Mouse (Mus musculus) brain, adult 2 months (tissue): ENCODE results near the gene Spint4.
"Not testable (repeated sequence)": the region's sequence is repeated elsewhere in the genome, so short reads cannot be mapped to it uniquely, and the experiment has no call there.

Experiments
- DNase-seq: peaks from one replicate; pipeline ENCODE4 v3.0.0; 2011; ENCODE audit warnings: low read depth, low spot score

Spint4 gene

GRCm38 (mm10) chr2:164698201-164698600 lies at the start of gene Spint4:
Spint4 (plus strand) TSS chr2:164698501.
- no peak for DNase-seq

- no peak for DNase-seq
These were observed 42.4 kb upstream of the Spint4 start, which contains the start of gene Wfdc10 for GRCm38 (mm10) chr2:164655858-164656257. Wfdc10 (plus strand) TSS chr2:164656046.

- no peak for DNase-seq
These were observed 41.8 kb upstream of the Spint4 start, which contains the start of gene Wfdc9 for GRCm38 (mm10) chr2:164656483-164656882. Wfdc9 (minus strand) TSS chr2:164656583.

- DNase-seq = no peak
These were observed 33.5 kb upstream of the Spint4 start for GRCm38 (mm10) chr2:164664851-164665250.

- DNase-seq = no peak
These were observed 28.0 kb upstream of the Spint4 start for GRCm38 (mm10) chr2:164670261-164670660.

- DNase-seq = no peak
These were observed 27.4 kb upstream of the Spint4 start for GRCm38 (mm10) chr2:164670938-164671337.

- DNase-seq = peak; percentile 33
These were observed 24.3 kb upstream of the Spint4 start, which contains the start of gene Wfdc11 for GRCm38 (mm10) chr2:164673987-164674386. Wfdc11 (minus strand) TSS chr2:164674087.

- no peak for DNase-seq
These were observed 22.2 kb upstream of the Spint4 start for GRCm38 (mm10) chr2:164676103-164676502.

- no peak for DNase-seq
These were observed 21.2 kb upstream of the Spint4 start for GRCm38 (mm10) chr2:164676916-164677685.

- DNase-seq = peak; percentile 72
These were observed 19.3 kb upstream of the Spint4 start for GRCm38 (mm10) chr2:164678848-164679625.

- no peak for DNase-seq
These were observed 18.4 kb upstream of the Spint4 start for GRCm38 (mm10) chr2:164679906-164680305.

- DNase-seq = no peak
These were observed 13.5 kb upstream of the Spint4 start, which contains the start of gene Wfdc13 for GRCm38 (mm10) chr2:164684807-164685206. Wfdc13 (plus strand) TSS chr2:164685107.

GRCm38 (mm10) chr2:164700959-164701358 lies 2.7 kb downstream of the Spint4 start:
- no peak for DNase-seq

- peak; percentile 29 for DNase-seq
These were observed 3.5 kb downstream of the Spint4 start for GRCm38 (mm10) chr2:164701761-164702160.

GRCm38 (mm10) chr2:164704235-164704634 lies 5.9 kb downstream of the Spint4 start:
- DNase-seq = no peak

- DNase-seq = no peak
These were observed 7.0 kb downstream of the Spint4 start for GRCm38 (mm10) chr2:164705328-164705727.

- no peak for DNase-seq
These were observed 7.7 kb downstream of the Spint4 start for GRCm38 (mm10) chr2:164705991-164706390.

- no peak for DNase-seq
These were observed 16.7 kb downstream of the Spint4 start, which contains the start of gene Spint5 for GRCm38 (mm10) chr2:164715005-164715404. Spint5 (plus strand) TSS chr2:164715305.

- DNase-seq = not testable (repeated sequence)
These were observed 18.0 kb downstream of the Spint4 start for GRCm38 (mm10) chr2:164716194-164716786.

- DNase-seq = no peak
These were observed 25.0 kb downstream of the Spint4 start for GRCm38 (mm10) chr2:164723276-164723675.

- DNase-seq = peak; percentile 67
These were observed 27.8 kb downstream of the Spint4 start for GRCm38 (mm10) chr2:164725895-164726619.
